Mouse (Mus musculus) A20 (cell line): ENCODE results near the gene Scfd2.

Source experiments
- DNase-seq: peaks from one replicate; pipeline ENCODE4 v3.0.0-alpha.2; 2011; ENCODE audit warnings: low read depth, low spot score

Scfd2 gene

DNA sequence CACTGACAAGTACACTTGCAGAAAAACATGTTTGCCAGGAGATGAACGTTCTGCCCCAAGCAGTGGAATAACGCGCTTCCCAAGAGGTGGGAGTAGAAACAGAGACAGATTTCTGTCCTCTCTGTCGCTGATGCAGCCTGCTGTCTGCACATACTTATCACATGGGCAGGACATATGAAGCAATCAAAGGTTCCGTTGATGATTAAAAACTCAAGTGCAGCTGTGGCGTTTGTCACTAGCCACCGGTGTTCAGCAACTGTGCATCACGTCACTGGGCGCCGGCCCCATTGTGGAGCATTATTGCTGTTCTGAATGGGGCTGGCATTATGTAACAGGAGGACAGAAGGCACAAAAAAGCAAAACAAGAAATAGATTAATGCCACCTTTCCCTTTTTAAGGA lies 348.4 kb downstream of the Scfd2 start:
- no peak for DNase-seq

DNA sequence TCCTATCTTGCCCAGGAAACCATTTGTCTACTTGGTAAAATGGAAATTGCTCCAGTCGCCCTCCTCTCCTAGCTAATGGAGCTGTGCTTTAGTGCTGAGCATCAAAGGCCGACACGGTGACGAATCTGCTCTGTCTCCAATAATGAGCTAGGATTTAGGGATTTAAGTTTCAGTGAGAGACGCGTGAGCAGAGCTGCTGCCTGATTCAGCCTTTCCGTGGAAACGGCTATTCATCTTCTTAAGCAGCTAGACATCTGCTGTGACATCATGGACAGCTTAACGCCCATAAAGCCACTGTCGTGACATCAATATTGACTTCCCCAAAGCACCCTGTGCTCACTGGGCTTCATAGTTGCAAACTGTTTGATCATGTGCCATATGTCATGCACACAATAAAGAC lies 351.3 kb downstream of the Scfd2 start:
- no peak for DNase-seq

DNA sequence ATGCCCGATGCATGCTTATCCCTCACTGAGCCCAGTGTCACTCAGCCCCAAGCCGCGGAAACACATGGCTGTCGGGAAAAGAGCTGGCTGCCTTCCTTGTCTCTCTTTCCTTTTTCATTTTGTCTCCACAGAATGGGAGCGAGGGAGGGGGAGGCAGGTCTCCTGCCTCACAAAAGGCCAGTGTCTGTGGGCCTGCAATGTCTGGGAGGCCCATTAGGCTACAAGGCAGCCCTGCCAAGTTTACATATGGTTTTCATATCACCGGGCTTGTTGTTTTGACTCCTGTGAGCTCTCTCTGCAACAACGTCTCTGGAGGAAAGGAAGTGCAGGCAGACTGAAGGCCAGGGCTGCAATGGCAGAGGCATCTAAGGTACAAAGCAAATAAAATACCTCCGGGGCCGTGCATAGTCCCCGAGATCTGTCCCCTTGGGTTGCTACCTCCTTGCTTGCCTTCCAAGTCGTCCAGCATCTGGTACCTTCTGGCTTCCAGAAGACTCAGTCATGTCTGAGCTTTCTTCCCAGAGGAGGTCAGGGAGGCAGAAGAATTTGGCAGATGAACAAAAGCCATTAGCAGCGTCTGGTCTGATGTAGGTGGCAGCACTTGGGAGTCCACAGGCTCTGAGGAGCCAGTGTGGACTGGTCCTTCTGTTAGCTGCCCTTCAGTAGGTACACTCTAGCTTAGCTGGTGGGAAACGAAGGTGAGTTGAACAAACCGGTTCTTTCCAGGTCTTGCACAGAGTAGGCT lies 355.9 kb downstream of the Scfd2 start:
- DNase-seq, result no peak

DNA sequence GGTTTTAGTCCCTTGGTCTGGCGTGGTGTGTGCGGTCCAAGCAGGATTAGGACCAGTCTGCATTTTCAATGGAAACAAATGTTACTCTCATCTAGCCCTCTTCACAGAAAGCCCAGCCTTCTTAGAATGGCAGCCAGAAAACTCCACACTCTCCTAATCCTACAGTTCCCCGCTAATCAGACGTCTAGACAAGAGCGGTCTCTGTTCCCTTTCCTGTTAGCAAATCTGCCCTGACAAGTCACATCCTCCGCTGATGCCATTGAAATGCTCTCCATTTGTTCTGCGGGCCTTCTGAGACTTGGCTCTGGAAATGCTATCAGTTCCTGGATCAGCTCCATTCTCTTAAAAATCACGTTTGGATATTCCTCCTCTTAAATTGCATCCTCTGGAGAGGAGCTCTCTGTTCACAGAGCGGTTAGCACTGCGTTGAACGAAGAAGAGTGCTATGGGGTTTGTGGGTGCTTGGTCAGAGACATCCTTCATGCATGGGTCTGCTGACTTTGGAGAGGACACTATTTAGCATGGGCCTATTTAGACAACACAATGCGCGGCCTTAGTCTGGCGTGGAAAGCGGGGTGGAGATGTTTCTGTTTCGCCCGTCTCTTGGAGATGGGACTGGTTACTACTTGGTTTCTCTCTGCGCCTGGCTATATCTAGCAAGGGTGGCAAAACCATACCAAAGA lies 358.3 kb downstream of the Scfd2 start:
- no peak for DNase-seq

DNA sequence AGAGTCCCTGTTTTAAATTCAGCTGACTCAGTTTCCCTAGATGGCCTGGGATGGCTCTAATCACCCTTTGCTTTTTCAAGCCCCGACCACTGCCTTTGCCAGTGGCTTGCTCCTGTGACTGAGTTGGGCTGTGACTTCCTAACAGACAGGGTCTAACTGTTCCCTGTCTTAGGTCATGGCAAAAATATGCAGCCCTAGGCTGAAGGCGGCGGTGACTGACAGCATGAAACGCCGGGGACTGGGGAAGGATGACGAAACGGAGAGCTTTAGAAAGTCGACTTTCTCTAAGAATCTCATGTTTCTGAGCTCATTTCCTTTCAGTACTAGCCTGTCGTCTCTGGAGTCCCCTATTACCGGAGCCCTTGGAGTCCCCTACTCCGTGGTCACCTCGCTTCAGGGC lies 359.4 kb downstream of the Scfd2 start:
- DNase-seq, result no peak

DNA sequence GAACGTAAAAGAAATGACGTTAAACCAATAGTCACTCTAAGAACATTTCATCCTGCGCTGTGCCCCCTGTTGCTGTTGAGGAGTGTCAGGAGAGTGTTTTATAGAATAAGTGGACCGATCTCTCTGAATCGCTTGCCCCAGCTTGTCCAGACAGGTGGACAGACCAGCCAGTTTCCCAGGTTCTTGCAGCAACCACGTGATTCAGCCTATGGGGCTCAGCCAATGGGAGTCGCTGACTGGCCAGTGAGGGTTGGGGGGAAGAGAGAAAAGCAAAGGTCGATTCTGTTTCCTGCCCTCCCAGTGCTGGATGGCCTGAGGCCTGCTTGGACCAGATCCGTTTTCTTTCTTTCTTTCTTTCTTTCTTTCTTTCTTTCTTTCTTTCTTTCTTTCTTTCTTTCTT lies 359.8 kb downstream of the Scfd2 start:
- no peak for DNase-seq

DNA sequence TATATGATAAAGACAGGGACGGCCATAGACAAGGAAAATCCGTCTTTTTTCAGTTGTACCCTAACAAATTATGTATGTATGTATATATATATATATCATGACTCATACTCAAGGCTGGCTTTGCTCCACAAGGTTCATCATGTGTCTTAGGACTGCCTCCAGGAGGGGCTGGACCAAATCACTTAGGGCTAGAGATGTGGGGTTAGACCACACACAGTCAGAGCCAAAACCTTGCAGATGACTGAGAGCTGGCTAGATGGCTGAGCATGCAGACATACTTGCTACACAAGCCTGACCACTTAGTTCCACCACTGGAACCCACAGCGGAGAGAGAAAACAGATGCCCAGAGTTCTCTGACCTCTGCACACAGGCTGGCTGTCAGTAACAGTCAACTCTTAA lies 363.5 kb downstream of the Scfd2 start:
- DNase-seq, result no peak

DNA sequence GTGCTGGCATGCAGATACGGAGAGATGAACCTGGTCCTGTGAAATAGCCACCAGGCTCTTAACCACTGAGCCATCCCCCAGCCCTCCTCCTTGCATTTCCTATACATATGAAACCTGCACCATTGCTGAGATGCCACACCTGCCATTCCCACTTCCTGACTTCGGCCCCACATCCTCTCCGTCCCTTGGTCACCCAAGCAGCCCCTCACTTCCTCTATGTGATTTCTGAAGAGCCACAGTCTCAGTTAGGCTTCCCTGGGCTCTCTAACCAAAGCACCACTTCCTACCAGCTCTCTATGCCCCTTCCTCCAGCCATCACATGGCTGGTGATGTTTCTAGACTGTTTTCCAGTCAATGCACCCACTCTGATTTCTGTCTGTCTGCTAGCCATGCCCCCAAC lies 364.9 kb downstream of the Scfd2 start:
- peak; percentile 57 for DNase-seq

DNA sequence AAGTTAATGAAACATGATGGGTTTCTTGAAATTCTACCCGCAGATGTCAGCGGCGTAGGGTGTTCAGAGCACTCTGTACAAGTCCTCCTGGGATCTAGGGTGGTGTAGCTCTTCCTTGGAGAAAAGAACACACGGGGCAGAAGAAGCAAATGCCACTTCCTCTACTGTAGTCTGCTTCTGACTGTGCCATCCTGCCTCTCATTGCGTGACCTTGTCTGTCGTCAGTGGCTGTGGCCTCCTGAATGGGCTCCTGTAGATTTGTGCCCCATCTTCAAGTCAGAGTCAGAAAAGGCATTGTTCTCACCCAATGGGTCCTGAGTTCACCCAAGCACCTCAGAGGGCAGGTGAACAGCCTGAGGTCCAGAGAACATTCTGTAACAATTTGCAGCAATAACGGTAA lies 367.0 kb downstream of the Scfd2 start:
- DNase-seq, result peak; percentile 57

DNA sequence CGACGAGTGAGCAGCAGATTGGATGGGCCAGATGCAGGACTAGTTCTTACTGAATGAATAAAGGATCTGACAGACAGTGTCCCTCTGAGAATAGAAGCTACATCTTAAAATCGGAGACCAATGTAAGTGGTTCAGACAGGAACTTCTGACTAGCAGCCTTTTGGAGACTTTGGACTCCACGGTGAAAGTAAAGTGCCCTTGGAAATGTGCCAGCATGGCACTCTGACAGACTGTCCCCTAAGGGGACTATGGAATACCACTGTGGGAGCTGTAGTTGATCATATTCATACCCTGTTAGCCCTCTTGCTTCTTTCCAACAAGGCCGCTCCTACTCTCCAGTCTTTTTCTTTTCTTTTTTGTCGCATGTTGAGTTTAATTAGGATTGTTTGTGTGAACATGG lies 368.4 kb downstream of the Scfd2 start:
- no peak for DNase-seq

DNA sequence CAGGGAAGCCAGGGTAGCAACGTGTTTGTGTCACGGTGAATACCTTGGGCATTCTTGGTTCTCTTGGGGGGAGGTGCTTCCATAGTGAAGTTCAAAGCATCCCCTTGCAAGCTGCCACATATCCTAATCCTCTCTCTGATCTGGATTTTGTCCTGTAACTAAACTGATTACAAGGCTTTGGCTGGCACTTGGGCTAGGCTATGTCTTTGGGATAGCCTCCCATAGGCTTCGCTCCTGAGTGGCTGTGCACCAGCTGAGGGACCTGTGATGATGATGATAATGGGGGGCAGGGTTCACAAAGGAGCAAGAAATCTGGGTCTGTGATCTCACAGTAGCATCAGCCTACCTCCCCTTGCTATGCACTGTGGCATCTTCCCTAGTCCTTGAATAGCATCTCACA lies 369.5 kb downstream of the Scfd2 start:
- DNase-seq, result no peak

DNA sequence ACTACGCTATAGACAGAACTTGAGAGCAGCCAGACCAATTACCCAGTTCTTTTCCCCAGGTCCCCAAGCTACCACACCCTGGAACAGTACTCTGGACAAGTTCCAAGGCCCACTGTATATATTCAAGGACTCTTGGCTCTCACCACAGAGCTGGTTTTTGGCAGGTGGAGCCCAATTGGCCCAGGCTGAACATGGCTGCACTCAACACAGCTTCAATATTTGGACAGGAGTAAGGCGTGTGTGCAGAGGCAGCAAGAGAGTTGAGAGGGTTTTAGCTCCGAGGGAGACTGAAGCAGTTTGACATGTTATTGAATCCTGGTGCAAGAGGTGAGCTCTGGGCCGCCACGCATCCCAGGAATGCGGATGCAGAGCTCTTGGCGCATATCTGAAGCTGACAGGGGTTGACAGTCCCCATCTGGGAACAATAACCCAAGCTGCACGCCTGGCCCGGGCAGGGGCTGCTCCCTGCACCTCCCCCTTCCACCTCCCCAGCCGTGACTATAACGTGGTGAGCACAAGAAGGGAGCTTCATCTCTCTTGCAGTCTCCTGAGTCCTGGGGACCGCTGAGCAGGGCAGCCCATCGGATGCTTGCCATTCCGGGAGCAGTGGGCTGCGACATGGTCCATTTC lies 370.1 kb downstream of the Scfd2 start:
- DNase-seq, result no peak

DNA sequence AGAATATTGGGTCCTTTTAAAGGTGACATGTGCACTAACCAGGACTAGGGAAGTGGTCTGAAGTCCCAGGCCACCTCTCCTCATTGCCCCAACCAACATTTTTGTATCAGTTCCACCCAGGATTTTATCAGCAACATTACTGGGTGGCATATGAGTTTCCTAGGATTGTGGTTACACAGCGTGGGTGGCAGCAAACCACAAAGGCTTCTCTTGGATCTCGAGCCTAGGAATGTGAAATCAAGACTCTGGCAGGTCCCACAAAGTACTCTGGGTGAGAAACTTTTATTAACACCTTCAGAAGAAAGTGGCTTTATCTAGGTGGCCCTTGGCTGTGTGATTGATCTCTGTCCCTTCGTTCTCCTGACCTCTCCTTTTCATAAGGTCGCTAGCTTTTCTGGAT lies 371.2 kb downstream of the Scfd2 start:
- no peak for DNase-seq

DNA sequence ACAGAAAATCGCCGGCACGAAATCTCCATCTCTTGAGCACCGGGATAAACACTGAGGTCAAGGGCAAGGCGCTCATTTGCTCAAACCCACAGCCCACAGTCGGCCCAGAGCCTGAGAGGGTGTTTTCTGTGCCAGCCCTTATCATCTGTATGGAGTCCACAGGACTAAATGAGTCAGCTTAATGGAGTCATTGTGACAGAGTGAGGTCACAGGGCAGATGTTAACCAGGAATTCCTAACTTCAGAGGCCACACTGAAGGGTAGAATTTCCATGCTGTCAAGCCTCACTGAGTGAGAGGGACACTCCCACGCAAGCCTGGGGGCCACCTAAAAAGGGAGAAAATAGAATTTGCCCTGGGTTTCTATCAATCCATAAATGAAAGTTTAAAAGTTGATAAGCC lies 371.7 kb downstream of the Scfd2 start:
- no peak for DNase-seq

DNA sequence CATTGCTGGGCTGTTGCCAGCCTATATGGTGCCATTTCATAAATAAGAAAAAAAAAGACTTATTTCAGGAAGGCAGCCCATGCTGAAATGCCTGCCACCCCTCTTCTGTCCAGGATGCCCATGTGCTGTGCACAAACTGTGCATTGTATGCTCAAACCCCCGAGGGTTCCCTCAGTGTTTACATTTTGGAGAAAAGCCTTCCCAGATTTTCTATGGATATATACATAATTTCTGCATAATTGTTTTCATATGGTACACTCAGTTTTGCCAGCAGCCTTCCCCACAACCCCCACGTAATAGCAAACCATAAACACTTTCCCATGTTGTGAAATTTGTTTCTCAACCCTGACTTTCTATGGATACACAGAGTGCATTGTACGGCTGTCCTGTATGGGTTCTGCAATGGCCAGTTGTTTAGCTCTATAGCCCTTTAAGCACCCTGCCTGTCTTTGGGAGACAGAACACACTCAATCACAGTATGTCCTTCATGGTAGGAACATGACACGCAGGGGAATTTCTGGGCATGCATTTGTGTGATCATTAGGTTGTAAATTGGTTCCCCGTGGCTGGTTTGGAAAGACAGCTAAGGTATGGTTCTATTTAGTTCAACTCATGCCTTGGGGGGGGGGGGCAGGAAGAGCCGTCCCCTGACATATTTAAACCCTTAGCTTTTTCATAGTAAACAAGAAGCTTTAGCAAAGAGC lies 372.5 kb downstream of the Scfd2 start:
- no peak for DNase-seq

DNA sequence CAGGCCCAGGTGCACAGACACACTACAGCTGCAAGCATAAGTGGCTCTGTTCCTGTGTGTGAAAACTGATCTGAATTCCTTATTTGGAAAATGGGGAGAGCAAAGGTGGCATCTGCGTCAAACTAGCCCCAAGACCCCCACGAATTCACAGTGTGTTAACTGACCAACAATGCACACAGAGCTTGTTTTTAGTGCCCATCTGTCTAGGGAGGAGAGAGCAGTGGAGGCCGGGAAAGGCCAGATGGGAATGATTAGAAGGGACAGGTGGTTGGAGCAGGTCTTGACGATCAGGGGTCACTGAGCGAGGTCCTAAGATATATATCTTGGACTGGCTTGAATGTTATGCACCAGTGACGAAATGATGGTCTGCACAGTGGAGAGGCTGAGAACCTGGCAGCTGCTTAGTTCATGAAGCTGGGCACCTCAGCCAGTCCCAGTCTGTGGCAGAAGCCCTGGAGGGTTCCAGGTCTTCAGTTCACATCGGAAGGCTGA lies 375.7 kb downstream of the Scfd2 start:
- DNase-seq, result no peak
